Mouse (Mus musculus): ENCODE data around the gene Lipk.

GRCm38 (mm10) chr19:34039731-34040130, 31.6 kb downstream of the Lipk start:
- no peak for TF ChIP-seq POLR2A (IDR thresholded peaks at IDR 0.05; ENCODE audit: control insufficient read depth, low read depth, low read length)
- no peak for TF ChIP-seq CTCF (IDR thresholded peaks at IDR 0.05; ENCODE audit: control insufficient read depth, insufficient read depth, insufficient replicate concordance, low read depth, low read length)

Measured in testis, adult 2 months (tissue).